Mouse (Mus musculus) embryonic fibroblast, embryonic 13.5 days (primary cell): ENCODE results near the gene Rbm20.

Experiments used
- CTCF ChIP-seq: IDR thresholded peaks from 2 replicates; pipeline ENCODE4 v1.5.1; 2011; ENCODE audit warnings: mild to moderate bottlenecking, control low read depth, low read length, moderate library complexity, borderline replicate concordance; ENCODE audit not compliant: insufficient read depth
- POLR2A ChIP-seq: IDR thresholded peaks from 2 replicates; pipeline ENCODE4 v1.6.1; 2011; ENCODE audit warnings: low read depth, mild to moderate bottlenecking, control low read depth, low read length, moderate library complexity

GRCm38 (mm10) chr19:53653624-53654467 is 23.3 kb upstream of the Rbm20 start:
- TF ChIP-seq POLR2A (no peak), CTCF (no peak)
